Mouse (Mus musculus) neural tube, embryonic 14.5 days (tissue): ENCODE measurements around the gene Ubox5. TPM values are rescaled to one million over a fixed set of nuclear protein-coding genes. Genes with fewer than 3 reads are reported as not detected.
A peak's percentile ranks its signal among the peaks of the same experiment; 100 is the strongest.

Experiments
- ATAC-seq: fragments of 200-750 bp; cut with Nextera tagmentation; 2 replicates; pipeline ENCODE4 v1.8.0; 2017; ENCODE audit warnings: low read depth, mild to moderate bottlenecking, moderate TSS enrichment, moderate library complexity
- H3K27ac ChIP-seq: fragments of 300-500 bp; sonication (generic); 2 replicates; pipeline ENCODE4 v1.5.1; 2014; ENCODE audit warnings: low read depth, mild to moderate bottlenecking, control low read depth, low read length, moderate library complexity, mixed read lengths
- H3K27me3 ChIP-seq: fragments of 300-500 bp; sonication (generic); 2 replicates; pipeline ENCODE4 v1.6.1; 2014; ENCODE audit warnings: low read length; ENCODE audit not compliant: control insufficient read depth, insufficient read depth
- H3K36me3 ChIP-seq: fragments of 300-500 bp; sonication (generic); 2 replicates; pipeline ENCODE4 v1.6.1; 2014; ENCODE audit warnings: low read length, mixed read lengths; ENCODE audit not compliant: control insufficient read depth, insufficient read depth
- H3K4me1 ChIP-seq: fragments of 300-500 bp; sonication (generic); 2 replicates; pipeline ENCODE4 v1.6.1; 2014; ENCODE audit warnings: low read length; ENCODE audit not compliant: control insufficient read depth, insufficient read depth
- H3K4me2 ChIP-seq: fragments of 300-500 bp; sonication (generic); 2 replicates; pipeline ENCODE4 v1.6.1; 2014; ENCODE audit warnings: mild to moderate bottlenecking, low read depth, low read length, control low read depth
- H3K4me3 ChIP-seq: fragments of 300-500 bp; sonication (generic); 2 replicates; pipeline ENCODE4 v1.5.1; 2014; ENCODE audit warnings: low read depth, low read length, control low read depth, mixed read lengths
- H3K9ac ChIP-seq: fragments of 300-500 bp; sonication (generic); replicated peaks from 2 replicates; pipeline ENCODE4 v1.6.1; 2014; ENCODE audit warnings: low read depth, mild to moderate bottlenecking, control low read depth, low read length, mixed read lengths
- H3K9me3 ChIP-seq: fragments of 300-500 bp; sonication (generic); 2 replicates; pipeline ENCODE4 v1.6.1; 2016; ENCODE audit warnings: low read length; ENCODE audit not compliant: control insufficient read depth
- WGBS: fragments of 180-500 bp; shearing (Covaris S2); extraction: QIAGEN DNeasy Blood & Tissue Kit; methylation state at CpG from one replicate; pipeline ENCODE4 v1.1.7; 2014; 5-methylcytosine and 5-hydroxymethylcytosine counted together
- polyA plus RNA-seq: library from polyadenylated mRNA; unstranded; fragments of >200 nt; fragmentation: Nextera tagmentation; extraction: Ambion mirVana; gene quantifications from 2 replicates; pipeline ENCODE4 v1.2.1, GENCODE M21; 2014

Ubox5 gene
- polyA plus RNA-seq, 1 experiment from 2014 or later: 11.3 TPM

DNA sequence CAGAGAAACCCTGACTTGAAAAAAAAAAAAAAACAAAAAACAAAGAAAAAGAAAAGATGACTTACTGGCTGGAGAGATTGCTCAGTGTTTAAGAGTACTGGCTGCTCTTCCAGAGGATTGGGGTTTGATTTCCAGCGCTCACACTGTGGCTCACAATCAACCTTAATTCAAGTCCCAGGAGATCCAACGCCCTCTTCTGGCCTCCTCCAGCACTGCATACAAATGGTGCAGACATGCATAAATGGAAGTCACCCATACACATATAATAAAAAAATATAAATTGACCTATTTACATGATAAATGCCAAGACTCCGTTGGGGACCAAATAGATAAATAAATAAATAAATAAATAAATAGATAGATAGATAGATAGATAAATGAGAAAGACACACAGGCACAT, 1.4 kb downstream of the Ubox5 start:
- peak overlapping the region; percentile 98; the same call in 1 of the 2 replicates for H3K4me3 ChIP-seq
- no peak for ATAC-seq
- H3K4me2 ChIP-seq: peak overlapping the region; percentile 87; the same call in 1 of the 2 replicates
- no peak overlapping the region for H3K9ac ChIP-seq
- no peaks in the 10 kb centered on the region for H3K9me3 ChIP-seq
- no peaks in the 10 kb centered on the region for H3K27me3 ChIP-seq
- H3K4me1 ChIP-seq: 0 out of 2 replicates have a peak, but pooled peaks cover 7% of the 10 kb centered on the region
- WGBS: 59% methylated on average over 3 of the region's 3 CpGs
- no peak overlapping the region for H3K27ac ChIP-seq
- peaks cover 10% of the 10 kb centered on the region for H3K36me3 ChIP-seq

- Histone ChIP-seq H3K4me2 (no peak overlapping the region), H3K27me3 (no peaks in the 10 kb centered on the region), H3K9ac (no peak overlapping the region), H3K36me3 (peaks cover 22% of the 10 kb centered on the region), H3K4me3 (no peak overlapping the region), H3K9me3 (no peaks in the 10 kb centered on the region), H3K4me1 (no peaks in the 10 kb centered on the region), H3K27ac (no peak overlapping the region)
- WGBS: 95% methylated on average over 7 of the region's 7 CpGs
- ATAC-seq: no peak
Observed at GRCm38 (mm10) chr2:130618972-130619371, 10.9 kb downstream of the Ubox5 start.

DNA sequence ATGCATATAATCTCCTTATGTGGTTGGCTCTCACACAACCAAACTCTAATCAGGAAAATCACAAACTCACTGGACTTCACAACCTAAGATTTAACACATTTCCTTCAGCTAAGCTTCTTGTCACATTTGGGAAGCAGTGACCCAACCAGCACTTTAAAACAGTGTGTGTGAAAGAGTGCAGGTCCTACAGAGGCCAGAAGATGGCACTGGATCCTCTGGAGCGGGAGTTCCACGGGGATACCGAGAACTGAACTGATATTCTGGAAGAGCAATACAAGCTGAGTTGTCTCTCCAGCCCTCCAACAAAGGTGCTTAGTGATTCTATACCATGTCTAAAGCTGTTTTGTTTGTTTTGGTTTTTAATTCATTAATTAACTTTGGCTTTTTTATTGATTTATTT, 16.7 kb downstream of the Ubox5 start:
- Histone ChIP-seq H3K4me2 (no peak overlapping the region), H3K27ac (no peak overlapping the region), H3K36me3 (peaks cover 24% of the 10 kb centered on the region), H3K27me3 (no peaks in the 10 kb centered on the region), H3K9me3 (no peaks in the 10 kb centered on the region), H3K9ac (no peak overlapping the region), H3K4me3 (no peak overlapping the region), H3K4me1 (no peaks in the 10 kb centered on the region)
- ATAC-seq: no peak
- 68% methylated on average over 3 of the region's 3 CpGs for WGBS

- Histone ChIP-seq H3K27me3 (no peaks in the 10 kb centered on the region), H3K27ac (no peak overlapping the region), H3K4me1 (no peaks in the 10 kb centered on the region), H3K9me3 (no peaks in the 10 kb centered on the region), H3K36me3 (peaks cover 26% of the 10 kb centered on the region), H3K4me3 (no peak overlapping the region), H3K4me2 (no peak overlapping the region), H3K9ac (no peak overlapping the region)
- WGBS: 80% methylated on average over 4 of the region's 4 CpGs
- no peak for ATAC-seq
Observed at GRCm38 (mm10) chr2:130602195-130602594, 27.6 kb downstream of the Ubox5 start.

GRCm38 (mm10) chr2:130598399-130598798, 31.4 kb downstream of the Ubox5 start:
- ATAC-seq: no peak
- Histone ChIP-seq H3K9me3 (no peaks in the 10 kb centered on the region), H3K4me2 (no peak overlapping the region), H3K4me3 (no peak overlapping the region), H3K4me1 (no peaks in the 10 kb centered on the region), H3K9ac (no peak overlapping the region), H3K27ac (no peak overlapping the region), H3K27me3 (no peaks in the 10 kb centered on the region), H3K36me3 (peaks cover 24% of the 10 kb centered on the region)
- WGBS: 69% methylated on average over 3 of the region's 3 CpGs

DNA sequence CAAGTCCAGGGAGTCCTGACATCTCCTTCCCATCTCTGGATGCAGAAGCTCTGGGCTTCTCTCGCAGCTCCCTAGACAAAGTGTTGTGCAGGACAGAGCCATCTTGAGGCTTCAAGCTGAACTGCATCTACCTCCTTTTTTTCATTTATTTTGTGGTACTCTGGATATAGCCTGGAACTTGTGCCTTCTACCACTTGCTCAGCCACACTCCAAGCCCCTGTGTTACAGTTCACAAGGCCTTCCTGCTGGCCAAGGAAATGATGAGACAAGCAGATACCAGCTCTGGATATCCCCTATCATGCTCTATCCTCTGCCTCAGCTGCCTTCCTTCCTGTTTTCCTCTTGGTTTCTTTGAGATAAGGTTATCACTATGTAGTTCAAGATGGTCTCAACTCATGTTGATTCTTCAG, 32.2 kb downstream of the Ubox5 start:
- no peak overlapping the region for H3K27ac ChIP-seq
- WGBS: 16% methylated on average over 1 of the region's 1 CpGs

DNA sequence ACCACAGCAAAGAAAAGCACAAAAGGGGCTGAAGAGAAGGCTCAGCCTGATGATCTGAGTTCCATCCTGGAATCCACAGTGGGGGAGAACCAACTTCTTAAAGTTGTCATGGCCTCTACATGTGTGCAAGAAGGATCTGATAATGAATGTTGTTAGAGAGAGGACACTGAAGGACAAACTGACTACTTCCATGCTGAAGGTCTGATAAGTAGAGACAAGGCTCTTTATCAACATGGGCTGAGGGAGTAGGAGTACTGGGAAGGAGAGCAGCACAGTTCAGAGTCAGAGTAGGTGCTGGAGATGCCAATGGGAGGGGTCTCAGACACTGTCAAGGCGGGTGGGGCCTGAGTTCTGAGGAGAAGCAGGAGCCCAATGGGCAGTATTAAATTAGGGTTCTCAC, 34.2 kb downstream of the Ubox5 start:
- Histone ChIP-seq H3K4me1 (no peaks in the 10 kb centered on the region), H3K9me3 (no peaks in the 10 kb centered on the region), H3K27me3 (no peaks in the 10 kb centered on the region), H3K4me2 (no peak overlapping the region), H3K4me3 (no peak overlapping the region), H3K9ac (no peak overlapping the region), H3K36me3 (peaks cover 25% of the 10 kb centered on the region), H3K27ac (no peak overlapping the region)
- no peak for ATAC-seq
- WGBS: 89% methylated on average over 1 of the region's 1 CpGs

More for the DNA sequence above, 32.2 kb downstream of the Ubox5 start:
- H3K27me3 ChIP-seq: no peaks in the 10 kb centered on the region
- H3K9me3 ChIP-seq: no peaks in the 10 kb centered on the region
- H3K9ac ChIP-seq: no peak overlapping the region
- H3K36me3 ChIP-seq: peaks cover 20% of the 10 kb centered on the region
- no peak overlapping the region for H3K4me3 ChIP-seq
- peak; percentile 71; the same call in 1 of the 2 replicates for ATAC-seq
- H3K4me1 ChIP-seq: no peaks in the 10 kb centered on the region
- no peak overlapping the region for H3K4me2 ChIP-seq

DNA sequence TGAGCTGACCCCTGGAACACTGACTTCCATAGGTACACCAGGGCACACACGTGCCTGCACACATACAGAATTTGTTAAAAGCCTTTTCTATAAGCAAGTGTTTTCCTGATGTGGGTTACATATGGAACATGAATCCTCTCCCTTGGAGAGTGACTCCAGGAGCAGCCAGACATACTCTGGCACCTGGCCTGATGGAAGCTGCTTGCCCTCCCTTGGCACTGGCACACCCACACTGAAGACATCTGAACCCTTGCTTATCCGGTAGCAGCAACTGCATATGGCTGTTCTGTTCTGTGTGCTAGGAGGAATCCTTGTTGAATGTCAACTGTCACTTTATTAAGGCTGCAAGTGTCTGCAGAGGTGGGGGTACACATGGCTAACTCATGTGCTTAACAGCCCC, 38.8 kb downstream of the Ubox5 start:
- H3K4me3 ChIP-seq: no peak overlapping the region
- H3K9ac ChIP-seq: no peak overlapping the region
- no peaks in the 10 kb centered on the region for H3K9me3 ChIP-seq
- WGBS: 95% methylated on average over 2 of the region's 2 CpGs
- no peak for ATAC-seq
- no peak overlapping the region for H3K27ac ChIP-seq
- peaks cover 12% of the 10 kb centered on the region; the same call in 1 of the 2 replicates for H3K36me3 ChIP-seq
- no peaks in the 10 kb centered on the region for H3K4me1 ChIP-seq
- no peaks in the 10 kb centered on the region for H3K27me3 ChIP-seq
- H3K4me2 ChIP-seq: no peak overlapping the region

- no peak overlapping the region for H3K4me3 ChIP-seq
- no peaks in the 10 kb centered on the region for H3K27me3 ChIP-seq
- peaks cover 12% of the 10 kb centered on the region; the same call in 1 of the 2 replicates for H3K36me3 ChIP-seq
- 92% methylated on average over 2 of the region's 2 CpGs for WGBS
- H3K9ac ChIP-seq: no peak overlapping the region
- ATAC-seq: no peak
- H3K4me1 ChIP-seq: no peaks in the 10 kb centered on the region
- no peaks in the 10 kb centered on the region for H3K9me3 ChIP-seq
- H3K4me2 ChIP-seq: no peak overlapping the region
- H3K27ac ChIP-seq: no peak overlapping the region
Observed at GRCm38 (mm10) chr2:130589761-130590160, 40.1 kb downstream of the Ubox5 start.
